Mouse (Mus musculus): ENCODE results near the gene Dusp3. TPM values are rescaled to one million over a fixed set of nuclear protein-coding genes. Genes with fewer than 3 reads are reported as not detected.

Dusp3 gene
- total and polyA plus RNA-seq, 2 experiments from 2014 or later, result 36.3 to 44.1 TPM

DNA sequence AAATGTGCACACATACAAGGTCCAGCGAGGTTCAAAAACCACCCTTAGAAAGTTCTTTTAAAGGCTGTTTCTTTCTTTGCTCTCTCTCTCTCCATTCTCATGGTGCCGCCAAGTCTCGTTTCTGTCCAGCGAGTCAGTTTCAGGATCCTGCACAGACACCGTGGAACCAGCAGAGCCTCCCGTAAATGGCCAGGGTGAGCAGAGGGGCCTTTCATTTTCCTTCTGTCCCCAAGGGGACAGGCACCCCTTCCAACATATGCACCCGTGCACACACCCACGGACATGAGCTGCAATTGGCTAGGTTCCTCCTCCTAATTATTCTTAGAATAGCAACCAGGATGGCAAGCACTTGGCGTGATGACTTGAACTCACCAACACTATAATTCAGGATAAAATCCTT is 13.3 kb downstream of the Dusp3 start:
- no peaks in the 10 kb centered on the region for H3K27me3 ChIP-seq (ENCODE audit: insufficient read depth, low read length)
- H3K4me3 ChIP-seq (ENCODE audit: low read depth, low read length), result no peak overlapping the region
- no peak for ATAC-seq (ENCODE audit: low FRiP score)
- DNase-seq (ENCODE audit: low spot score), result no peak
- no peaks in the 10 kb centered on the region for H3K9me3 ChIP-seq (ENCODE audit: low read length)
- H3K27ac ChIP-seq (ENCODE audit: low read depth, low read length), result no peak overlapping the region
- H3K4me2 ChIP-seq (ENCODE audit: low read depth, low read length, poor library complexity, severe bottlenecking), result no peak overlapping the region
- no peak for TF ChIP-seq CTCF (IDR thresholded peaks at IDR 0.05)
- H3K36me3 ChIP-seq (ENCODE audit: insufficient read depth, low read length), result peaks cover 23% of the 10 kb centered on the region
- 72% methylated on average over 9 of the region's 9 CpGs for WGBS
- no peak overlapping the region for H3K9ac ChIP-seq (replicated peaks; ENCODE audit: low read length, poor library complexity, severe bottlenecking)
- H3K4me1 ChIP-seq (ENCODE audit: insufficient read depth, low read length), result no peaks in the 10 kb centered on the region

DNA sequence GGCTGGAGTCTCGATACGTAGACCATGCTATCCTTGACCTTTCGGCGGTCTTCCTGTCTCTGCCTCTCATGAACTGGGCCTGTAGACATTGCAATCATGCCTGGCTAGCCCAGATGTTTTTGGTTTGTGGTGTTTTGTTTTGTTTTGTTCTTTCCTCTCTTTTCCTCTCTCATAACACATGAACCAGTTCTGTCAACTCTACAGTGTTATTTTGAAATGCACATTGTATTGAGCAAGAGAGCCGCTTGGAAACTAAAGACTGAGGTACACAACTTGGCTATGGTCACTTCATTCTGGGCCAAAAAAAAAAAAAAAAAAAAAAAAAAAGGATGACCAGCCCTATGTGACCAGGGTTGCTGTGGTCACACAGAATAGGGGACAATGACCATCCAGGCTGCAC is 14.2 kb downstream of the Dusp3 start:
- no peak overlapping the region for H3K4me2 ChIP-seq (ENCODE audit: low read depth, low read length, poor library complexity, severe bottlenecking)
- no peak for DNase-seq (ENCODE audit: low spot score)
- no peak overlapping the region for H3K27ac ChIP-seq (ENCODE audit: low read depth, low read length)
- H3K36me3 ChIP-seq (ENCODE audit: insufficient read depth, low read length), result peaks cover 17% of the 10 kb centered on the region
- no peak for ATAC-seq (ENCODE audit: low FRiP score)
- no peak overlapping the region for H3K9ac ChIP-seq (replicated peaks; ENCODE audit: low read length, poor library complexity, severe bottlenecking)
- H3K4me1 ChIP-seq (ENCODE audit: insufficient read depth, low read length), result no peaks in the 10 kb centered on the region
- no peak for TF ChIP-seq CTCF (IDR thresholded peaks at IDR 0.05)
- H3K4me3 ChIP-seq (ENCODE audit: low read depth, low read length), result no peak overlapping the region
- H3K9me3 ChIP-seq (ENCODE audit: low read length), result no peaks in the 10 kb centered on the region
- 92% methylated on average over 5 of the region's 5 CpGs for WGBS
- no peaks in the 10 kb centered on the region for H3K27me3 ChIP-seq (ENCODE audit: insufficient read depth, low read length)

GRCm38 (mm10) chr11:101972097-101972496 is 14.7 kb downstream of the Dusp3 start:
- H3K27me3 ChIP-seq (ENCODE audit: insufficient read depth, low read length), result no peaks in the 10 kb centered on the region; the same call in 1 of the 2 replicates
- H3K4me1 ChIP-seq (ENCODE audit: insufficient read depth, low read length), result no peaks in the 10 kb centered on the region
- H3K36me3 ChIP-seq (ENCODE audit: insufficient read depth, low read length), result peaks cover 17% of the 10 kb centered on the region
- ATAC-seq (ENCODE audit: low FRiP score) (no peak), DNase-seq (ENCODE audit: low spot score) (no peak)
- no peak overlapping the region for H3K4me2 ChIP-seq (ENCODE audit: low read depth, low read length, poor library complexity, severe bottlenecking)
- whole genome bisulfite sequencing, result 80% methylated on average over 3 of the region's 3 CpGs
- H3K4me3 ChIP-seq (ENCODE audit: low read depth, low read length), result no peak overlapping the region
- H3K9ac ChIP-seq (replicated peaks; ENCODE audit: low read length, poor library complexity, severe bottlenecking), result no peak overlapping the region
- no peaks in the 10 kb centered on the region for H3K9me3 ChIP-seq (ENCODE audit: low read length)
- no peak for TF ChIP-seq CTCF (IDR thresholded peaks at IDR 0.05)
- H3K27ac ChIP-seq (ENCODE audit: low read depth, low read length), result no peak overlapping the region

DNA sequence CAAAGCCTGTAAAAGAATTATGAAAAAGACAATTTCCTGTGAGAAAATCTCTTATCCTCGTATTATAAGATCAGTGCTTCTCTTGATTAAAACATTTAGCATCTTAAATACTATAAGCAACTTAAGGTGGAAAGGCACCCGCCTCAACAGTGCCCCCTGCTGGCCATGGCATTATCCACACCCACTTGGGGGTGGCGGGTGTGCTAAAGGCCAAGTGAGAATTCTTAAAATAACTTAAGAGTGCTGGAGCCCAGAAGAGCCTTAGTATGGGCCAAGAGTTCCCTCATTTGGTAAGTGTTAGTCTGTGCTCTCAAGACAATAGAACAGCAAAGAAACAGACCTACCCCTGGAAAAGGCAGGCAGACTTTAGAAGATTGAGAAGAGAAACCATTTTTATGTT is 15.4 kb downstream of the Dusp3 start:
- Histone ChIP-seq H3K4me3 (ENCODE audit: low read depth, low read length) (no peak overlapping the region), H3K36me3 (ENCODE audit: insufficient read depth, low read length) (peaks cover 17% of the 10 kb centered on the region), H3K9me3 (ENCODE audit: low read length) (no peaks in the 10 kb centered on the region), H3K27me3 (ENCODE audit: insufficient read depth, low read length) (peaks cover 5% of the 10 kb centered on the region; the same call in 1 of the 2 replicates), H3K27ac (ENCODE audit: low read depth, low read length) (no peak overlapping the region), H3K4me2 (ENCODE audit: low read depth, low read length, poor library complexity, severe bottlenecking) (no peak overlapping the region), H3K9ac (replicated peaks; ENCODE audit: low read length, poor library complexity, severe bottlenecking) (no peak overlapping the region), H3K4me1 (ENCODE audit: insufficient read depth, low read length) (no peaks in the 10 kb centered on the region)
- no peak for DNase-seq (ENCODE audit: low spot score)
- no peak for ATAC-seq (ENCODE audit: low FRiP score)
- TF ChIP-seq CTCF (IDR thresholded peaks at IDR 0.05), result peak; percentile 69
- 41% methylated on average over 3 of the region's 3 CpGs for WGBS

DNA sequence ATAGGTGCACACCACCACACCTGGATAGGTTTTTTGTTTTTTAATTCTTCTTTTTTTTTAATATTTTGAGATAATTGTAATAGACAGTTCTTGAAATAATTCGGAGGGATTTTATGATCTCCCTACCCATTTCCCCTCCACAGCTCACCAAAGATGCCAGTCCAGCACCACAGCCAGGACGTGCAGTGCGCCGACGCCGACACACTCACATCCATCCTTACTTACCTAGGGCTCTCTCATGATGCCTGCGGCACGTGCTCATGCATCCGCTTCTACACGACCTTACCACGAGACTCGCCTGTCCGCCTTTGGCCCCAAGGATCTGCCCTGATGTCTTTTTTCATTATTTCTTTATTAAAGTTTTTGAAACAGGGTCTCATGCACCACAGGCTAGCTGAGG is 17.0 kb downstream of the Dusp3 start:
- no peak overlapping the region for H3K4me2 ChIP-seq (ENCODE audit: low read depth, low read length, poor library complexity, severe bottlenecking)

GRCm38 (mm10) chr11:101968791-101969190 is 18.0 kb downstream of the Dusp3 start:
- no peaks in the 10 kb centered on the region for H3K4me1 ChIP-seq (ENCODE audit: insufficient read depth, low read length)
- peaks cover 4% of the 10 kb centered on the region; the same call in 1 of the 2 replicates for H3K36me3 ChIP-seq (ENCODE audit: insufficient read depth, low read length)
- ATAC-seq (ENCODE audit: low FRiP score), result no peak
- H3K4me3 ChIP-seq (ENCODE audit: low read depth, low read length), result no peak overlapping the region
- no peak overlapping the region for H3K9ac ChIP-seq (replicated peaks; ENCODE audit: low read length, poor library complexity, severe bottlenecking)
- H3K27me3 ChIP-seq (ENCODE audit: insufficient read depth, low read length), result peaks cover 25% of the 10 kb centered on the region
- DNase-seq (ENCODE audit: low spot score), result peak; percentile 95
- 0% methylated on average over 5 of the region's 5 CpGs for WGBS
- no peak overlapping the region for H3K4me2 ChIP-seq (ENCODE audit: low read depth, low read length, poor library complexity, severe bottlenecking)
- no peaks in the 10 kb centered on the region for H3K9me3 ChIP-seq (ENCODE audit: low read length)
- peak; percentile 99 for TF ChIP-seq CTCF (IDR thresholded peaks at IDR 0.05)
- H3K27ac ChIP-seq (ENCODE audit: low read depth, low read length), result no peak overlapping the region

More for the DNA sequence above, 17.0 kb downstream of the Dusp3 start:
- H3K27ac ChIP-seq (ENCODE audit: low read depth, low read length), result no peak overlapping the region
- H3K27me3 ChIP-seq (ENCODE audit: insufficient read depth, low read length), result peaks cover 19% of the 10 kb centered on the region
- TF ChIP-seq CTCF (IDR thresholded peaks at IDR 0.05), result no peak
- no peaks in the 10 kb centered on the region for H3K9me3 ChIP-seq (ENCODE audit: low read length)
- H3K4me3 ChIP-seq (ENCODE audit: low read depth, low read length), result no peak overlapping the region
- no peak overlapping the region for H3K9ac ChIP-seq (replicated peaks; ENCODE audit: low read length, poor library complexity, severe bottlenecking)
- no peaks in the 10 kb centered on the region for H3K4me1 ChIP-seq (ENCODE audit: insufficient read depth, low read length)
- 86% methylated on average over 13 of the region's 13 CpGs for WGBS
- peaks cover 14% of the 10 kb centered on the region for H3K36me3 ChIP-seq (ENCODE audit: insufficient read depth, low read length)
- DNase-seq (ENCODE audit: low spot score) (no peak), ATAC-seq (ENCODE audit: low FRiP score) (no peak)

All from midbrain, postnatal 0 days (tissue).